Mouse (Mus musculus) limb, embryonic 12.5 days (tissue): Measurements from ENCODE around the gene Ywhae. TPM values are rescaled to one million over a fixed set of nuclear protein-coding genes. Genes with fewer than 3 reads are reported as not detected.
A peak's percentile ranks its signal among the peaks of the same experiment; 100 is the strongest.

Experiments
- ATAC-seq: fragments of 200-750 bp; cut with Nextera tagmentation; 2 replicates; pipeline ENCODE4 v1.8.0; 2017; ENCODE audit warnings: low read depth, moderate TSS enrichment; ENCODE audit not compliant: insufficient number of reproducible peaks, insufficient read depth, low FRiP score, low TSS enrichment
- H3K27ac ChIP-seq: fragments of 300-500 bp; sonication (generic); 2 replicates; pipeline ENCODE4 v1.5.1; 2016; ENCODE audit warnings: mild to moderate bottlenecking, moderate library complexity
- H3K27me3 ChIP-seq: fragments of 300-500 bp; sonication (generic); 2 replicates; pipeline ENCODE4 v1.6.1; 2016; ENCODE audit warnings: mild to moderate bottlenecking, moderate library complexity
- H3K36me3 ChIP-seq: fragments of 300-500 bp; sonication (generic); 2 replicates; pipeline ENCODE4 v1.6.1; 2016; ENCODE audit warnings: mild to moderate bottlenecking, moderate library complexity
- H3K4me1 ChIP-seq: fragments of 300-500 bp; sonication (generic); replicated peaks from 2 replicates; pipeline ENCODE4 v1.6.1; 2016
- H3K4me2 ChIP-seq: fragments of 300-500 bp; sonication (generic); 2 replicates; pipeline ENCODE4 v1.6.1; 2016; ENCODE audit warnings: mild to moderate bottlenecking, moderate library complexity
- H3K4me3 ChIP-seq: fragments of 300-500 bp; sonication (generic); replicated peaks from 2 replicates; pipeline ENCODE4 v1.5.1; 2016; ENCODE audit warnings: mild to moderate bottlenecking
- H3K9ac ChIP-seq: fragments of 300-500 bp; sonication (generic); replicated peaks from 2 replicates; pipeline ENCODE4 v1.6.1; 2016; ENCODE audit warnings: mild to moderate bottlenecking, moderate library complexity
- H3K9me3 ChIP-seq: fragments of 300-500 bp; sonication (generic); 2 replicates; pipeline ENCODE4 v1.6.1; 2016; ENCODE audit warnings: mild to moderate bottlenecking, moderate library complexity
- WGBS: fragments of 180-500 bp; shearing (Covaris S2); methylation state at CpG from one replicate; pipeline ENCODE4 v1.1.7; 2016; 5-methylcytosine and 5-hydroxymethylcytosine counted together
- polyA plus RNA-seq: library from polyadenylated mRNA; unstranded; fragments of >200 nt; fragmentation: Nextera tagmentation; extraction: Ambion mirVana; gene quantifications from 2 replicates; pipeline ENCODE4 v1.2.1, GENCODE M21; 2016

The Ywhae gene
- polyA plus RNA-seq, 1 experiment from 2014 or later: 1,061 TPM

GRCm38 (mm10) chr11:75795321-75795636 is 62.6 kb downstream of the Ywhae start:
- peak overlapping the region; percentile 53 for H3K4me3 ChIP-seq
- WGBS: under 1% methylated on average over 38 of the region's 42 CpGs
- H3K36me3 ChIP-seq: no peaks in the 10 kb centered on the region
- H3K27ac ChIP-seq: no peak overlapping the region
- peaks cover 3% of the 10 kb centered on the region; the same call in 1 of the 2 replicates for H3K9me3 ChIP-seq
- no peak for ATAC-seq
- H3K9ac ChIP-seq: peak overlapping the region; percentile 64
- H3K27me3 ChIP-seq: peaks cover 91% of the 10 kb centered on the region
- H3K4me2 ChIP-seq: peak overlapping the region; percentile 75
- peaks cover 16% of the 10 kb centered on the region for H3K4me1 ChIP-seq

- no peak for ATAC-seq
- Histone ChIP-seq H3K36me3 (no peaks in the 10 kb centered on the region), H3K4me1 (peaks cover 16% of the 10 kb centered on the region), H3K9me3 (peaks cover 3% of the 10 kb centered on the region; the same call in 1 of the 2 replicates), H3K4me2 (peak within 1 kb of the TSS; percentile 75), H3K27me3 (peaks cover 89% of the 10 kb centered on the region), H3K27ac (no peak within 1 kb of the TSS), H3K4me3 (peak within 1 kb of the TSS; percentile 53), H3K9ac (peak within 1 kb of the TSS; percentile 64)
- WGBS: 4% methylated on average over 37 of the region's 37 CpGs
Measured at GRCm38 (mm10) chr11:75796029-75796445, 63.4 kb downstream of the Ywhae start, which contains the start of gene Doc2b. Gene Doc2b (minus strand): TSS chr11:75796049.

GRCm38 (mm10) chr11:75796536-75797246 is 64.0 kb downstream of the Ywhae start:
- Histone ChIP-seq H3K27me3 (peaks cover 82% of the 10 kb centered on the region), H3K4me1 (peaks cover 16% of the 10 kb centered on the region), H3K27ac (no peak overlapping the region), H3K4me2 (no peak overlapping the region), H3K9ac (no peak overlapping the region), H3K9me3 (peaks cover 3% of the 10 kb centered on the region; the same call in 1 of the 2 replicates), H3K4me3 (peak overlapping the region; percentile 53; the same call in 1 of the 2 replicates), H3K36me3 (no peaks in the 10 kb centered on the region)
- 67% methylated on average over 13 of the region's 13 CpGs for WGBS
- ATAC-seq: no peak

- WGBS: 80% methylated on average over 4 of the region's 4 CpGs
- no peak for ATAC-seq
Measured at GRCm38 (mm10) chr11:75801369-75801768, 68.7 kb downstream of the Ywhae start.

GRCm38 (mm10) chr11:75801771-75802550 is 69.3 kb downstream of the Ywhae start:
- no peak for ATAC-seq
- no peaks in the 10 kb centered on the region for H3K9me3 ChIP-seq
- WGBS: 83% methylated on average over 7 of the region's 7 CpGs
- H3K27me3 ChIP-seq: peaks cover 29% of the 10 kb centered on the region
- no peak overlapping the region for H3K27ac ChIP-seq
- H3K4me1 ChIP-seq: no peaks in the 10 kb centered on the region
- no peak overlapping the region for H3K4me3 ChIP-seq
- no peak overlapping the region for H3K9ac ChIP-seq
- no peaks in the 10 kb centered on the region for H3K36me3 ChIP-seq
- H3K4me2 ChIP-seq: no peak overlapping the region

More at GRCm38 (mm10) chr11:75801369-75801768, 68.7 kb downstream of the Ywhae start:
- no peaks in the 10 kb centered on the region for H3K9me3 ChIP-seq
- H3K4me2 ChIP-seq: no peak overlapping the region
- H3K27me3 ChIP-seq: peaks cover 35% of the 10 kb centered on the region
- H3K4me3 ChIP-seq: no peak overlapping the region
- no peak overlapping the region for H3K9ac ChIP-seq
- no peak overlapping the region for H3K27ac ChIP-seq
- no peaks in the 10 kb centered on the region for H3K4me1 ChIP-seq
- no peaks in the 10 kb centered on the region for H3K36me3 ChIP-seq

GRCm38 (mm10) chr11:75807486-75807885 is 74.8 kb downstream of the Ywhae start:
- Histone ChIP-seq H3K4me2 (no peak overlapping the region), H3K4me1 (peaks cover 7% of the 10 kb centered on the region), H3K27ac (no peak overlapping the region), H3K9ac (no peak overlapping the region), H3K9me3 (no peaks in the 10 kb centered on the region), H3K36me3 (no peaks in the 10 kb centered on the region), H3K4me3 (no peak overlapping the region), H3K27me3 (0 out of 2 replicates have a peak, but pooled peaks cover 2% of the 10 kb centered on the region)
- ATAC-seq: no peak
- WGBS: 23% methylated on average over 5 of the region's 5 CpGs

- Histone ChIP-seq H3K9ac (no peak overlapping the region), H3K27ac (no peak overlapping the region), H3K4me2 (no peak overlapping the region), H3K4me1 (peaks cover 7% of the 10 kb centered on the region), H3K27me3 (0 out of 2 replicates have a peak, but pooled peaks cover 2% of the 10 kb centered on the region), H3K9me3 (no peaks in the 10 kb centered on the region), H3K36me3 (no peaks in the 10 kb centered on the region), H3K4me3 (no peak overlapping the region)
- 88% methylated on average over 3 of the region's 3 CpGs for WGBS
- no peak for ATAC-seq
Measured at GRCm38 (mm10) chr11:75810526-75810925, 77.9 kb downstream of the Ywhae start.

GRCm38 (mm10) chr11:75811900-75812299 is 79.2 kb downstream of the Ywhae start:
- Histone ChIP-seq H3K27me3 (0 out of 2 replicates have a peak, but pooled peaks cover 2% of the 10 kb centered on the region), H3K36me3 (no peaks in the 10 kb centered on the region), H3K27ac (peak overlapping the region; percentile 67), H3K9ac (no peak overlapping the region), H3K4me2 (no peak overlapping the region), H3K9me3 (no peaks in the 10 kb centered on the region), H3K4me1 (peaks cover 8% of the 10 kb centered on the region), H3K4me3 (no peak overlapping the region)
- ATAC-seq: no peak
- 40% methylated on average over 3 of the region's 3 CpGs for WGBS

GRCm38 (mm10) chr11:75813085-75813484 is 80.4 kb downstream of the Ywhae start:
- Histone ChIP-seq H3K27me3 (0 out of 2 replicates have a peak, but pooled peaks cover 2% of the 10 kb centered on the region), H3K4me3 (no peak overlapping the region), H3K4me1 (peaks cover 20% of the 10 kb centered on the region), H3K4me2 (no peak overlapping the region), H3K27ac (no peak overlapping the region), H3K9ac (no peak overlapping the region), H3K9me3 (no peaks in the 10 kb centered on the region), H3K36me3 (no peaks in the 10 kb centered on the region)
- no peak for ATAC-seq
- WGBS: 69% methylated on average over 10 of the region's 10 CpGs
